Mouse (Mus musculus) Patski (cell line): ENCODE results near the gene RPS10-NUDT3. TPM values are rescaled to one million over a fixed set of nuclear protein-coding genes. Genes with fewer than 3 reads are reported as not detected.
"Not testable (repeated sequence)": the region's sequence is repeated elsewhere in the genome, so short reads cannot be mapped to it uniquely, and the experiment has no call there.

Source experiments
- ATAC-seq: fragments of 100-300 bp; one replicate; pipeline ENCODE4 v1.8.0; 2021
- CTCF ChIA-PET: fragments of 350-600 bp; sonication (Branson Sonifier 250); formaldehyde crosslinking; loops from one replicate; lab custom pipeline; 2022; ENCODE audit warnings: inconsistent platforms; lab: Charles Lee
- POLR2A ChIA-PET: fragments of 350-600 bp; sonication (Branson Sonifier 250); formaldehyde crosslinking; loops from one replicate; lab custom pipeline; 2022; ENCODE audit warnings: antibody characterized with exemption, inconsistent platforms; lab: Charles Lee
- DNase-seq: peaks from one replicate; pipeline ENCODE4 v3.0.0-alpha.2; 2011; ENCODE audit warnings: low read depth, low spot score
- H3K27me3 ChIP-seq: fragments of 371-371 bp; one replicate; pipeline ENCODE4 v1.5.1; 2021
- CTCF ChIP-seq: fragments of 100-300 bp; IDR thresholded peaks from one replicate; pipeline ENCODE4 v1.5.1; 2021
- in situ Hi-C: fragments of 300-500 bp; cut with MboI; formaldehyde crosslinking; loops from 3 replicates; pipeline ENCODE4 v1.11.1; 2018; ENCODE audit warnings: low pct_unique_long_range_greater_than_20kb, mixed read lengths
- polyA plus RNA-seq: library from polyadenylated mRNA; unstranded; gene quantifications from one replicate; pipeline ENCODE4 v1.2.3, GENCODE M21; 2021

Gene RPS10-NUDT3
- polyA plus RNA-seq, 1 experiment from 2014 or later = 1.7 TPM

GRCm38 (mm10) chr17:27642491-27643062 lies 7.6 kb upstream of the RPS10-NUDT3 start:
- CTCF ChIA-PET = no interaction called here
- in situ Hi-C loops = loop anchor here (10.0 kb wide), 1 partner anchor 122 kb away; no protein-coding TSS in a partner anchor

GRCm38 (mm10) chr17:27639851-27640250 lies 4.8 kb upstream of the RPS10-NUDT3 start:
- POLR2A ChIA-PET, ATAC-seq, H3K27me3 ChIP-seq, CTCF ChIA-PET, DNase-seq: not testable (repeated sequence)
- in situ Hi-C loops = loop anchor here (10.0 kb wide), 1 partner anchor 125 kb away; no protein-coding TSS in a partner anchor

More at GRCm38 (mm10) chr17:27642491-27643062, 7.6 kb upstream of the RPS10-NUDT3 start:
- POLR2A ChIA-PET = no interaction called here
- DNase-seq (no peak), ATAC-seq (no peak)
- H3K27me3 ChIP-seq = peaks cover under 1% of the 10 kb centered on the region
- no peak for TF ChIP-seq CTCF

DNA sequence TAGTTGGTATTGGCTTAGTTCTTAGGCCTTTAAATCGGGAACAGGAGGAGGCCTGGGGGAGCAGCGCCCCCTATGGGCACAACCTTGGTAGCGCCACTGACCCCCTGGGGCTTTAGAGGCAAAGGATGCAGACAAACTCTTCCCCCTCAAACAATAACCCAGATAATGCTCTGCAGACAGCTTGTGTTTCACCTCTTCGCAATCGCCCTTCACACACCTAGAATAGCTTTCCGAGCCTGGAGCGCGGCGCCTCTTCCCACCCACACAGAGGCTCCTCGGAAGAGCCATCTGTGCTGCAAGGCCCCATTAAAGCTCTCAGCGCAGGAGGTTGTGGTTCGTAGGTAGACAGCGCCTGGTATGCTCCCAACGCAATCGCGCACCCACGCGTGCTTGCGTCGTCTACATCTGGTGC lies 3.9 kb upstream of the RPS10-NUDT3 start:
- ChIA-PET CTCF (no interaction called here), POLR2A (no interaction called here)
- in situ Hi-C loops = no loop called here
- no peak for ATAC-seq
- TF ChIP-seq CTCF = no peak
- H3K27me3 ChIP-seq = no peaks in the 10 kb centered on the region
- no peak for DNase-seq

- in situ Hi-C loops = no loop called here
- CTCF ChIA-PET = no interaction called here
- POLR2A ChIA-PET = no interaction called here
- no peak for TF ChIP-seq CTCF
- ATAC-seq = no peak
- DNase-seq = no peak
- H3K27me3 ChIP-seq = no peaks in the 10 kb centered on the region
Measured at GRCm38 (mm10) chr17:27637333-27637732, 2.3 kb upstream of the RPS10-NUDT3 start.

DNA sequence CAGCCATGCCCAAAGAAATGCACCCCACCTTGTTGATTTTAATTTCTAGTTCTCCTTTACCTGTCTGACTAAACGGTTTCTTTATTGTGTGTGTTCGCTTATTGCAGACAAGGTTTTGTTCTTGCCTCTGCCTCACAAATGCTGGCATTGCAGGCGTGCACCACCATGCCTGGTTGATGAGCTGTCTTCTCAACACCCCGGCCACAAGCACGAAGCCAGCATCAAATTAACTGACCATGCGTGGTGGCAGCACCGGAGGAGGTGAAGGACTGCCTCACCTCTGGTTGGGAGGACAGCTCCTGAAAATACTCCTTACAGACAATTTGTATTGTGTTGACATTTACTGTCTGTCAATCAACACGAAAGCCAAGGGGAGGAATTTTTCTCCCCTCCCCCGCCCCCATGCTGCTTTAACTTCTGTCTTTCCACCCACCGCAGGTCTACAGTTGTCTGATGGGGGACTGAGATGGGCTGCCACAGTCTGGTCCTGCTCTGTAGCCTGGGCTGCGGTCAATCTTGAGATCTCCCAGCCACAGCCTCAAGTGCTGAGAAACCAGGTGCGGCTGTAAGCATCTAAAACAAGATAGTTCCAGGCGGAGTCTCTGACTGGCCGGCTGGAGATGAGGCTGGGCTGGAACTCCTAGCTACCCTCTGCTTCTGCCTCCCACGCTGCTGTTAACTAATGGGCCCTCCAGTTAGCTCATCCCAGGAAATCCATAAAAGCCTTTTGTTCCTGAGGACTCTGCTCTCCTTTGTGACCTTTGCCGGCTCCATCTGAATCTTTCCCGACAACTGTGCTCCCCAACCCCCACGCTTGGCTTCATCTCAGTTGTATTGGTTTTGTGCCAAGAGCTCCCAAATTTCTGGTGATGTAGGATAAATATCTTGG lies 1.4 kb upstream of the RPS10-NUDT3 start, which contains the start of gene Rps10:
Gene Rps10 (minus strand): TSS at position 538 of the 889 bp plus-strand sequence.
- TF ChIP-seq CTCF = no peak
- DNase-seq (no peak), ATAC-seq (no peak)
- H3K27me3 ChIP-seq = no peaks in the 10 kb centered on the region
- POLR2A ChIA-PET = no interaction called here
- in situ Hi-C loops = no loop called here
- CTCF ChIA-PET = interaction anchor here (0.9 kb wide), 1 partner anchor 66 kb away, joined by 3 read pairs; no protein-coding TSS in a partner anchor

GRCm38 (mm10) chr17:27635575-27635903 lies 517 bp upstream of the RPS10-NUDT3 start:
- POLR2A ChIA-PET = interaction anchor here (0.6 to 0.9 kb wide), 3 partner anchors 52 to 466 kb away, joined by 3 to 5 read pairs (median 4); no protein-coding TSS in a partner anchor
- H3K27me3 ChIP-seq, DNase-seq, ATAC-seq, CTCF ChIA-PET, in situ Hi-C loops: not testable (repeated sequence)

GRCm38 (mm10) chr17:27629249-27630020 lies 5.6 kb downstream of the RPS10-NUDT3 start:
- peak; percentile 52 for ATAC-seq
- peak; percentile 88 for TF ChIP-seq CTCF
- in situ Hi-C loops = loop anchor here (5.0 kb wide), 1 partner anchor 62 kb away; the partner anchor contains the start of gene AI413582
- H3K27me3 ChIP-seq = no peaks in the 10 kb centered on the region
- ChIA-PET POLR2A (interaction anchor here (0.6 to 1.0 kb wide), 2 partner anchors 25 to 315 kb away, joined by 4 read pairs; no protein-coding TSS in a partner anchor), CTCF (interaction anchor here (1.4 to 1.5 kb wide), 2 partner anchors 53 to 94 kb away, joined by 3 to 4 read pairs; no protein-coding TSS in a partner anchor)
- DNase-seq = no peak

DNA sequence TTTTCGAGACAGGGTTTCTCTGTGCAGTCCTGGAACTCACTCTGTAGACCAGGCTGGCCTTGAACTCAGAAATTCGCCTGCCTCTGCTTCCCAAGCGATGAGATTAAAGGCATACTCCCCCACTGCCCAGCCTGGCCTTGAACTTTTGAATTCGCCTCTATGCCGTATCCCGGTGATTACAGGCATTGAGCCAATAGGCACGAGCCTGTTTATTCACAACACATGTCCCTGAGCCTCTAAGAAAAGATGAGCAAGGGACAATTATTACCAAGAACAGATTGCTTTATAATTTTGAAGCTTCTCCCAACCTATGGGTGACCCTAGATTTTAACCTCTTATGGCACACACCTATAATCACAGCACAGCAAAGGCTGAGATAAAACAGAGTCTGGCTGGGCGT lies 6.6 kb downstream of the RPS10-NUDT3 start:
- CTCF ChIA-PET = interaction anchor here (1.6 kb wide), 1 partner anchor 94 kb away, joined by 6 read pairs; no protein-coding TSS in a partner anchor
- no peak for TF ChIP-seq CTCF
- in situ Hi-C loops = no loop called here
- no peak for DNase-seq
- no peaks in the 10 kb centered on the region for H3K27me3 ChIP-seq
- no peak for ATAC-seq
- POLR2A ChIA-PET = no interaction called here

- DNase-seq = no peak
- in situ Hi-C loops = no loop called here
Measured at GRCm38 (mm10) chr17:27627451-27627850, 7.6 kb downstream of the RPS10-NUDT3 start.

GRCm38 (mm10) chr17:27626681-27627080 lies 8.3 kb downstream of the RPS10-NUDT3 start:
- ChIA-PET CTCF (interaction anchor here (1.0 kb wide), 1 partner anchor 61 kb away, joined by 3 read pairs; no protein-coding TSS in a partner anchor), POLR2A (interaction anchor here (0.6 to 0.8 kb wide), 3 partner anchors 61 to 1124 kb away, joined by 3 to 6 read pairs (median 3); no protein-coding TSS in a partner anchor)
- H3K27me3 ChIP-seq = no peaks in the 10 kb centered on the region
- in situ Hi-C loops = no loop called here
- DNase-seq = no peak
- TF ChIP-seq CTCF = no peak
- ATAC-seq = no peak

More at GRCm38 (mm10) chr17:27627451-27627850, 7.6 kb downstream of the RPS10-NUDT3 start:
- no peak for TF ChIP-seq CTCF
- no peaks in the 10 kb centered on the region for H3K27me3 ChIP-seq
- POLR2A ChIA-PET = no interaction called here
- ATAC-seq = no peak
- CTCF ChIA-PET = interaction anchor here (1.6 kb wide), 1 partner anchor 93 kb away, joined by 6 read pairs; no protein-coding TSS in a partner anchor
